Mouse (Mus musculus): ENCODE measurements around the gene Cs. TPM values are rescaled to one million over a fixed set of nuclear protein-coding genes. Genes with fewer than 3 reads are reported as not detected.

Gene Cs
- polyA plus RNA-seq, 1 experiment from 2014 or later: 259 TPM

DNA sequence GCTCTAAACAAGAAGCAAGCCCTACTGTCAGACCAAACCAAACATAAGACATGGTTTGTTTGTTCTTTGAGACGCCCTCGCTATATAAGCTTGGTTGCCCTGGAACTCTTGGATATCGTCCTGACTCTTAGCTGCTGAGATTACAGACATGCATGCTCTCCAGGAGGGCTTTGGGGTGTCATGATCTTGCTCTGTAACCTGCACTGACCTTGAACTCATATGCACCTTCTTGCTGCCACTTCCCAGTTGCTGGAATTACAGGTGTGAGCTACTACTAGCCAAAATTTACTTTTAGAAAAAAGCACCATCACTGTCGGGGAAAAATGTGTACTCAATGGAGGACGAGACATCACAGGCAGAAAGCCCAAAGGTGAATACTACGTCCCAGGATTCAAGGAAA, 32.1 kb downstream of the Cs start:
- H3K36me3 ChIP-seq (ENCODE audit: control insufficient read depth, insufficient read depth): peaks cover 6% of the 10 kb centered on the region; the same call in 1 of the 2 replicates
- peak overlapping the region; percentile 97 for H3K27ac ChIP-seq (ENCODE audit: low read length)
- no peaks in the 10 kb centered on the region for H3K9me3 ChIP-seq (ENCODE audit: control insufficient read depth, low read length)
- peaks cover 18% of the 10 kb centered on the region for H3K4me1 ChIP-seq (replicated peaks; ENCODE audit: control insufficient read depth, insufficient read depth, low read length)
- peak overlapping the region; percentile 87 for H3K4me2 ChIP-seq (ENCODE audit: low read length)
- peak overlapping the region; percentile 85 for H3K4me3 ChIP-seq (replicated peaks; ENCODE audit: low read length)
- WGBS: 79% methylated on average over 6 of the region's 6 CpGs
- no peak for ATAC-seq
- peak overlapping the region; percentile 75; the same call in 1 of the 2 replicates for H3K9ac ChIP-seq (replicated peaks; ENCODE audit: low read depth, low read length)
- no peaks in the 10 kb centered on the region for H3K27me3 ChIP-seq (replicated peaks; ENCODE audit: control insufficient read depth, insufficient read depth, low read length)

DNA sequence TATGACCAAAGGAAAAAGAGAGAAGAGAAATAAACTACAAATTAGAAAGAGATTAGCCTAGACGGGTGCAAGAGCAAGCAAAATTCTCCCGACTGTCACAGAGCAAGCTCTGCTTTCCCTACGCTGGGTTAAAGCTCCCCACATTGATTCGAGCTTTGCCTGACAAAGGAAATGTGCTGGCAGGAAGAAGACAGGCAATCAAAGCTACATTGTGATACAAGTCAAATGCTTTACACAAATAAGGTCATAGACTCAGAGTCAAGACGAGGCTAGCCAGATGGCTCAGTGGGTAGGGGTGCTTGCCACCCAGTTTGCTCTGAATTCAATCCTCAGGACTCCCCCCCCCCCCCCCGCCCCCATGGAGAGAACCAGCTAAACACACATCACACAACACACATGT, 32.5 kb downstream of the Cs start:
- Histone ChIP-seq H3K4me2 (ENCODE audit: low read length) (no peak overlapping the region), H3K9ac (replicated peaks; ENCODE audit: low read depth, low read length) (no peak overlapping the region), H3K27me3 (replicated peaks; ENCODE audit: control insufficient read depth, insufficient read depth, low read length) (no peaks in the 10 kb centered on the region), H3K9me3 (ENCODE audit: control insufficient read depth, low read length) (no peaks in the 10 kb centered on the region), H3K36me3 (ENCODE audit: control insufficient read depth, insufficient read depth) (peaks cover 4% of the 10 kb centered on the region; the same call in 1 of the 2 replicates), H3K4me1 (replicated peaks; ENCODE audit: control insufficient read depth, insufficient read depth, low read length) (peaks cover 18% of the 10 kb centered on the region), H3K27ac (ENCODE audit: low read length) (no peak overlapping the region; the same call in 1 of the 2 replicates), H3K4me3 (replicated peaks; ENCODE audit: low read length) (no peak overlapping the region)
- ATAC-seq: no peak
- 47% methylated on average over 5 of the region's 6 CpGs for WGBS

GRCm38 (mm10) chr10:128370601-128371000, 33.1 kb downstream of the Cs start:
- H3K36me3 ChIP-seq (ENCODE audit: control insufficient read depth, insufficient read depth): no peaks in the 10 kb centered on the region
- H3K9ac ChIP-seq (replicated peaks; ENCODE audit: low read depth, low read length): no peak overlapping the region
- WGBS: 51% methylated on average over 4 of the region's 4 CpGs
- ATAC-seq: no peak
- H3K4me2 ChIP-seq (ENCODE audit: low read length): no peak overlapping the region
- H3K27me3 ChIP-seq (replicated peaks; ENCODE audit: control insufficient read depth, insufficient read depth, low read length): no peaks in the 10 kb centered on the region
- H3K4me1 ChIP-seq (replicated peaks; ENCODE audit: control insufficient read depth, insufficient read depth, low read length): peaks cover 18% of the 10 kb centered on the region
- H3K27ac ChIP-seq (ENCODE audit: low read length): no peak overlapping the region
- no peak overlapping the region for H3K4me3 ChIP-seq (replicated peaks; ENCODE audit: low read length)
- H3K9me3 ChIP-seq (ENCODE audit: control insufficient read depth, low read length): no peaks in the 10 kb centered on the region

DNA sequence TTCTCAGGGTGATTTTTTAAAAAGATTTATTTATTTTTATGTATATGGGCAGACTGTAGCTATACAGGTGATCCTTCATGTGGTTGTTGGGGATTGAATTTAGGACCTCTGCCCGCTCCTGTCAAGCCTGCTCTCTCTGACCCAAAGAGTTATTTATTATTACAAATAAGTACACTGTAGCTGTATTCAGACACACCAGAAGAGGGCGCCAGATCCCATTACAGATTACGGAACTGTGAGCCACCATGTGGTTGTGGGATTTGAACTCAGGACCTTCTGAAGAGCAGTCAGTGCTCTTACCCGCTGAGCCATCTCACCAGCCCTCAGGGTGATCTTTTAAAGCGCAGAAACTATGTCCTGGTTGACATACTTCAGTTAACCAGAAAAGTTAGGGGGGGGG, 34.6 kb downstream of the Cs start:
- H3K27ac ChIP-seq (ENCODE audit: low read length): no peak overlapping the region
- WGBS: 84% methylated on average over 5 of the region's 5 CpGs
- no peak overlapping the region for H3K4me2 ChIP-seq (ENCODE audit: low read length)
- no peak overlapping the region for H3K4me3 ChIP-seq (replicated peaks; ENCODE audit: low read length)
- no peak overlapping the region for H3K9ac ChIP-seq (replicated peaks; ENCODE audit: low read depth, low read length)
- no peak for ATAC-seq
- no peaks in the 10 kb centered on the region for H3K27me3 ChIP-seq (replicated peaks; ENCODE audit: control insufficient read depth, insufficient read depth, low read length)
- no peaks in the 10 kb centered on the region for H3K9me3 ChIP-seq (ENCODE audit: control insufficient read depth, low read length)
- H3K4me1 ChIP-seq (replicated peaks; ENCODE audit: control insufficient read depth, insufficient read depth, low read length): peaks cover 24% of the 10 kb centered on the region
- no peaks in the 10 kb centered on the region for H3K36me3 ChIP-seq (ENCODE audit: control insufficient read depth, insufficient read depth)

GRCm38 (mm10) chr10:128372989-128373748, 35.6 kb downstream of the Cs start:
- Histone ChIP-seq H3K36me3 (ENCODE audit: control insufficient read depth, insufficient read depth) (no peaks in the 10 kb centered on the region), H3K27ac (ENCODE audit: low read length) (no peak overlapping the region), H3K27me3 (replicated peaks; ENCODE audit: control insufficient read depth, insufficient read depth, low read length) (no peaks in the 10 kb centered on the region), H3K9ac (replicated peaks; ENCODE audit: low read depth, low read length) (no peak overlapping the region), H3K4me3 (replicated peaks; ENCODE audit: low read length) (no peak overlapping the region), H3K9me3 (ENCODE audit: control insufficient read depth, low read length) (no peaks in the 10 kb centered on the region), H3K4me2 (ENCODE audit: low read length) (no peak overlapping the region), H3K4me1 (replicated peaks; ENCODE audit: control insufficient read depth, insufficient read depth, low read length) (peaks cover 18% of the 10 kb centered on the region)
- 93% methylated on average over 6 of the region's 6 CpGs for WGBS
- no peak for ATAC-seq

GRCm38 (mm10) chr10:128374393-128374792, 36.9 kb downstream of the Cs start:
- no peak for ATAC-seq
- no peak overlapping the region for H3K27ac ChIP-seq (ENCODE audit: low read length)
- H3K4me3 ChIP-seq (replicated peaks; ENCODE audit: low read length): no peak overlapping the region
- H3K9me3 ChIP-seq (ENCODE audit: control insufficient read depth, low read length): no peaks in the 10 kb centered on the region
- WGBS: 80% methylated on average over 6 of the region's 6 CpGs
- H3K4me1 ChIP-seq (replicated peaks; ENCODE audit: control insufficient read depth, insufficient read depth, low read length): peaks cover 27% of the 10 kb centered on the region
- H3K36me3 ChIP-seq (ENCODE audit: control insufficient read depth, insufficient read depth): peaks cover 2% of the 10 kb centered on the region; the same call in 1 of the 2 replicates
- no peak overlapping the region for H3K4me2 ChIP-seq (ENCODE audit: low read length)
- no peaks in the 10 kb centered on the region for H3K27me3 ChIP-seq (replicated peaks; ENCODE audit: control insufficient read depth, insufficient read depth, low read length)
- H3K9ac ChIP-seq (replicated peaks; ENCODE audit: low read depth, low read length): no peak overlapping the region

DNA sequence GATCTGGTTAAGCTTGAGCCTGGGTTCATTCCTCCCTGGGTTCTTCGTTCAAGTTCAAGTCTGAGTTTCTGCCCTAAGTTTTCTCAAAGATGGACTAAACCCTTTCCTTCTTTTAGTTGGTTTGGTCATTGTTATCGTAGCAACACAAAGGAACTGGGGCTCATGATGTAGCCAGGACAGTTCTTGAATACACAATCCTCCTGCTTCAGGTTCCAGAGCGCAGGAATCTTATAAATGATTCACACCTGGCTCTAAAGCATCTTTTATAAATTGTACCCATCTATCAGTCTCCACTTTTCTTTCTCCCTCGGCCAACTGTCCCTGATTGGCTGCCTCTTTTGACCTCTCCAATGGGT, 38.5 kb downstream of the Cs start:
- Histone ChIP-seq H3K4me3 (replicated peaks; ENCODE audit: low read length) (peak overlapping the region; percentile 95), H3K36me3 (ENCODE audit: control insufficient read depth, insufficient read depth) (peaks cover 11% of the 10 kb centered on the region), H3K4me2 (ENCODE audit: low read length) (peak overlapping the region; percentile 81), H3K27me3 (replicated peaks; ENCODE audit: control insufficient read depth, insufficient read depth, low read length) (no peaks in the 10 kb centered on the region), H3K9me3 (ENCODE audit: control insufficient read depth, low read length) (no peaks in the 10 kb centered on the region), H3K9ac (replicated peaks; ENCODE audit: low read depth, low read length) (peak overlapping the region; percentile 99), H3K27ac (ENCODE audit: low read length) (peak overlapping the region; percentile 96), H3K4me1 (replicated peaks; ENCODE audit: control insufficient read depth, insufficient read depth, low read length) (peaks cover 24% of the 10 kb centered on the region)
- 37% methylated on average over 4 of the region's 4 CpGs for WGBS
- ATAC-seq: no peak

DNA sequence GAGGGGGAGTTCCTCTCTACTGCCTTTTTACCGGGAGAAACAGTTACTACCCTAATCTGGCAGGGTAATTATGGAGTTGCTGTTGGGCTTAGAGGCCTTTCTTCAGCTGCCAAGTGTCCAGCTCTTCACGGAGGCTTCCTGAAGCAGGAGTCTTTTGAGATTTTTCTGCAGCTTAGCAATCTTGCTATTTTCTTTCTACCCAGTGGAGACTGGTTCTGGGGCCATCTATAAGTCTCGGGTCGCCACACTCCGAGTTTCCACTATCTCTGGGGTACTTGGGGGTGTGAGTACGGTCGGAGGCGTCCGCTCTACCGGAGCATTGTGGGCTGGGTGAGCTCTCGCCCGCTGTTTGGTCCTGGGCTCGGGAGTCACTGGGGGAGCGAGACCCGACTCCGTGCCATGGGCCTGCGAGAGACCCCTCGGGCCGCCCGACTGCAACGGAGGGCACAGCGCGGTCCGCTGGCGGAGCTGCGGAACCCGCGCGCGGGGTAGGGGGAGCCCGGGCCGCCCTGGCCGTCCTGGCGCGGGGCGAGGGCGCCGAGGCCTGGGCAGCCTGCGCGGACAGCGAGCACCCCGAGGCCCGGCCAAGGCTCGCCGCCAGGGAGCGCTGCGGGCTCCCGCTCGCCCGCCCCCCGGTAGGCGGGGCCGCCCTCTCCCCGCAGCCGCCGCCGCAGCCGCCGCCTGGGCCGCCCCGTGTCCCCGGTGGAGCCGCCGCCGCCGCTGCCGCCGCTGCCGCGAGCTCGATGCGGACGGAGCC, 39.1 kb downstream of the Cs start, which contains the start of gene Ankrd52:
TSS of gene Ankrd52 (plus strand) at position 661 of the 757 bp plus-strand sequence.
- H3K9me3 ChIP-seq (ENCODE audit: control insufficient read depth, low read length): no peaks in the 10 kb centered on the region
- no peaks in the 10 kb centered on the region for H3K27me3 ChIP-seq (replicated peaks; ENCODE audit: control insufficient read depth, insufficient read depth, low read length)
- peaks cover 24% of the 10 kb centered on the region for H3K4me1 ChIP-seq (replicated peaks; ENCODE audit: control insufficient read depth, insufficient read depth, low read length)
- H3K4me3 ChIP-seq (replicated peaks; ENCODE audit: low read length): peak within 1 kb of the TSS; percentile 95
- peak; percentile 93 for ATAC-seq
- H3K4me2 ChIP-seq (ENCODE audit: low read length): peak within 1 kb of the TSS; percentile 82
- H3K36me3 ChIP-seq (ENCODE audit: control insufficient read depth, insufficient read depth): peaks cover 14% of the 10 kb centered on the region
- peak within 1 kb of the TSS; percentile 99 for H3K9ac ChIP-seq (replicated peaks; ENCODE audit: low read depth, low read length)
- under 1% methylated on average over 57 of the region's 73 CpGs for WGBS
- H3K27ac ChIP-seq (ENCODE audit: low read length): peak within 1 kb of the TSS; percentile 96

DNA sequence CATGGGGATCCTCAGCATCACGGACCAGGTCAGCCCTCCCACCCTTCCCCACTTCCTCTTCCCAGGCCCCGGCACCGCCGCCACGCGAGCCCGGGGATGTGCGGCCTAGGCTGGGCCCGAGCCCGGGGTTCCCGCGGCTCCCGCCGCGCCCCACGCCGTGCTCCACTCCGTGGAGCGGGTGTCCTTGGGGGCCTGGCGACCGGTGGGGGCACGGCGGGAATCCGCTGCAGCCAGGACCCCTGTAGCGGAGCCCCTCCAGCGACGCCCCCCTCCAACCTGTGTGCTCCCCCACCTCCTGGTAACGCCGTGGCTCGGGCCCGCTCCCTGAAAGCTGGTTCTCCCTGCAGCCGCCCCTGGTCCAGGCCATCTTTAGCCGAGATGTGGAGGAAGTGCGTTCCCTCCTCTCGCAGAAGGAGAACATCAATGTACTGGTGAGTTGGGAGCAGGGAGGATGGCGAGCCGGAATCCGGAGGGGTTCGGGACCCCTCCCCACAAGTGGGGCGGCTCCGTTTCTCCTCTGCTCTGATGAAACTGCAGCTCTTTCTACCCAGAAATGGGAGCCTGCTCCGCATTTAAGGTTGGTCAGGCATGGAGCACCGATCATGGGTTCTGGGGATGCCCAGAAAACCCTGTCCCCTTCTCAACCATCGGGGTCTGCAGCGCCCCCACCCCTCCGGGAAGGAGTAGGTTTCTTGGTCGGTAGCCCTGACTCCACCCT, 39.8 kb downstream of the Cs start:
- Histone ChIP-seq H3K27ac (ENCODE audit: low read length) (peak overlapping the region; percentile 96), H3K4me2 (ENCODE audit: low read length) (peak overlapping the region; percentile 82), H3K9me3 (ENCODE audit: control insufficient read depth, low read length) (no peaks in the 10 kb centered on the region), H3K36me3 (ENCODE audit: control insufficient read depth, insufficient read depth) (peaks cover 21% of the 10 kb centered on the region), H3K9ac (replicated peaks; ENCODE audit: low read depth, low read length) (peak overlapping the region; percentile 99), H3K4me1 (replicated peaks; ENCODE audit: control insufficient read depth, insufficient read depth, low read length) (peaks cover 24% of the 10 kb centered on the region), H3K4me3 (replicated peaks; ENCODE audit: low read length) (peak overlapping the region; percentile 95), H3K27me3 (replicated peaks; ENCODE audit: control insufficient read depth, insufficient read depth, low read length) (no peaks in the 10 kb centered on the region)
- ATAC-seq: peak; percentile 76
- 0% methylated on average over 45 of the region's 47 CpGs for WGBS

Measured in forebrain, embryonic 16.5 days (tissue).